Comparison of ENCODE assay signal across 10 mouse cellular contexts in the genomic region with DNA sequence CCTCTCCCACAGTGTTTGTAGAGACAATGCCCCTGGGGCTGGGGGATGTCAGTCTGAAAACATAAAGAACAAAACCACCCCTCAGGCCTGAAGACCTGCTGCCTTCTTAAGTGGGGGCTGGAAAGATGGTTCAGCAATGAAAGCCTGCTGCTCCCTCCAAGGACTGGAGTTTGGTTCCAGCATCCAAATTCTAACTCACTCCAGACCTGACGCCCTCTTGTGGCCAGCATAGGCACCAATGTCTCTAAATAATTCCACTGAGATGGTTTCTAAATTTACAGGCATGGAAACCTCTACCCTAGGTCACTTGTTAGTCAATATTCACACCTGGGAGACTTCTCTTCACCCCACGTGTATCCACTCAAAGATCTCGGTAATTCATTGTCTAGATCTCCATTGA. TPM values are rescaled to one million over a fixed set of nuclear protein-coding genes. Genes with fewer than 3 reads are reported as not detected.
DNase-seq lines count a peak whose midpoint lies in the region; TF ChIP-seq lines count a peak whose summit lies in the region.
"Had no signal": no experiment of that assay in that cellular context is flagged by ENCODE, and none has a peak within 500 bp of the region (broad histone marks: within the 10 kb centered on the region; RNA-seq: fewer than 3 reads in every experiment).

No protein-coding gene starts in this region.

- H3K27me3 ChIP-seq in ES-Bruce4 (ENCODE audit: control insufficient read depth, insufficient read depth, low read length, poor library complexity, severe bottlenecking): no peaks in the 10 kb centered on the region
- H3K27me3 ChIP-seq: stomach, embryonic 15.5 days had no signal

- TF ChIP-seq EP300 in ES-Bruce4 (IDR thresholded peaks at IDR 0.05; ENCODE audit: insufficient read depth, low read depth, low read length): no peak

- H3K27ac ChIP-seq in ES-Bruce4 (ENCODE audit: insufficient read depth, low read length): no peak overlapping the region
- H3K27ac ChIP-seq: stomach, embryonic 15.5 days had no signal

- H3K36me3 ChIP-seq in ES-Bruce4 (ENCODE audit: control insufficient read depth, insufficient read depth, low read length, poor library complexity, severe bottlenecking): no peaks in the 10 kb centered on the region
- H3K36me3 ChIP-seq: stomach, embryonic 15.5 days had no signal

- TF ChIP-seq CTCF in ES-Bruce4 (IDR thresholded peaks at IDR 0.05; ENCODE audit: low read depth, low read length): peak; percentile 54

- H3K9ac ChIP-seq in ES-Bruce4 (ENCODE audit: low read depth, poor library complexity, severe bottlenecking): no peak overlapping the region
- H3K9ac ChIP-seq: stomach, embryonic 15.5 days had no signal

- no peak for TF ChIP-seq POLR2A in ES-Bruce4 (IDR thresholded peaks at IDR 0.05; ENCODE audit: insufficient read depth, low read length)

- no peaks in the 10 kb centered on the region for H3K9me3 ChIP-seq in ES-Bruce4 (replicated peaks; ENCODE audit: control insufficient read depth, insufficient read depth, low read length, poor library complexity, severe bottlenecking)
- H3K9me3 ChIP-seq: stomach, embryonic 15.5 days had no signal

- H3K4me3 ChIP-seq in ES-Bruce4 (ENCODE audit: low read depth, low read length): no peak overlapping the region
- H3K4me3 ChIP-seq: stomach, embryonic 15.5 days had no signal

- peak; percentile 27 to 37 for DNase-seq in adrenal gland, adult 18-20 months (ENCODE audit: low spot score in 2 of 2)
- no peak for DNase-seq in adrenal gland, postnatal 4 days (ENCODE audit: low spot score in 2 of 2)
- DNase-seq in kidney, postnatal 36 days: peak; percentile 13 to 60
- DNase-seq in kidney, adult 11 months: no peak
- peak; percentile 48 for DNase-seq in embryo, embryonic 11 days
- DNase-seq in retina, embryonic 14.5 days (ENCODE audit: low spot score): peak; percentile 63
- no peak for DNase-seq in frontal cortex, postnatal 14 days (ENCODE audit: low spot score in 2 of 2)

- H3K4me1 ChIP-seq in ES-Bruce4 (ENCODE audit: control insufficient read depth, insufficient read depth, low read length): peaks cover 2% of the 10 kb centered on the region
- H3K4me1 ChIP-seq: stomach, embryonic 15.5 days had no signal

RNA-seq across cellular contexts. Expression of a gene that starts 18.4 kb away (rescaled TPM):
- total RNA-seq in adrenal gland, adult 18-20 months (2021): not detected
- total RNA-seq in adrenal gland, postnatal 4 days (2021): not detected
- polyA plus RNA-seq in ES-Bruce4 (2011; ENCODE audit: insufficient read depth, insufficient read length, low read depth, missing spikeins): not detected in 2 replicates
- total RNA-seq: gastrocnemius, postnatal 4 days had no signal
- polyA plus RNA-seq: stomach, embryonic 15.5 days had no signal

RNA-seq across cellular contexts. Expression of a gene that starts 19.8 kb away (rescaled TPM):
- total RNA-seq in adrenal gland, adult 18-20 months (2021): under 1 TPM in 1 of 2 experiments, not detected in 1; 0.19 TPM
- total RNA-seq in adrenal gland, postnatal 4 days (2021): under 1 TPM in 1 of 2 experiments, not detected in 1; 0.34 TPM
- polyA plus RNA-seq in ES-Bruce4 (2011; ENCODE audit: insufficient read depth, insufficient read length, low read depth, missing spikeins): 0.70 TPM in 1 of 2 replicates, not detected in the other
- total RNA-seq: gastrocnemius, postnatal 4 days had no signal
- polyA plus RNA-seq: stomach, embryonic 15.5 days had no signal

RNA-seq across cellular contexts. Expression of a gene that starts 21.7 kb away (rescaled TPM):
- total RNA-seq in adrenal gland, adult 18-20 months (2021): not detected
- total RNA-seq in adrenal gland, postnatal 4 days (2021): not detected
- not detected in 2 replicates for polyA plus RNA-seq in ES-Bruce4 (2011; ENCODE audit: insufficient read depth, insufficient read length, low read depth, missing spikeins)
- total RNA-seq: gastrocnemius, postnatal 4 days had no signal
- polyA plus RNA-seq: stomach, embryonic 15.5 days had no signal

Comparison
In these comparisons a context has a peak if more than half of its experiments do, and no peak if none do; other contexts are left out.
1. DNase-seq: peak in adrenal gland, adult 18-20 months (2 of 2), kidney, postnatal 36 days (2 of 2), embryo, embryonic 11 days (single experiment) and retina, embryonic 14.5 days (single experiment); none in adrenal gland, postnatal 4 days (0 of 2), kidney, adult 11 months (single experiment) and frontal cortex, postnatal 14 days (0 of 2).